Mouse (Mus musculus) hindbrain, embryonic 16.5 days (tissue): ENCODE measurements around the gene Olfr50. TPM values are rescaled to one million over a fixed set of nuclear protein-coding genes. Genes with fewer than 3 reads are reported as not detected.

Source experiments
- ATAC-seq: fragments of 200-750 bp; cut with Nextera tagmentation; 2 replicates; pipeline ENCODE4 v1.8.0; 2017; ENCODE audit warnings: moderate TSS enrichment, moderate library complexity
- H3K27ac ChIP-seq: fragments of 300-500 bp; sonication (generic); 2 replicates; pipeline ENCODE4 v1.5.1; 2014; ENCODE audit warnings: low read depth, mild to moderate bottlenecking, control low read depth, low read length, moderate library complexity
- H3K27me3 ChIP-seq: fragments of 300-500 bp; sonication (generic); replicated peaks from 2 replicates; pipeline ENCODE4 v1.6.1; 2014; ENCODE audit warnings: low read length; ENCODE audit not compliant: control insufficient read depth, insufficient read depth
- H3K36me3 ChIP-seq: fragments of 300-500 bp; sonication (generic); 2 replicates; pipeline ENCODE4 v1.6.1; 2014; ENCODE audit warnings: mild to moderate bottlenecking, low read length, moderate library complexity, mixed read lengths; ENCODE audit not compliant: control insufficient read depth, insufficient read depth
- H3K4me1 ChIP-seq: fragments of 300-500 bp; sonication (generic); 2 replicates; pipeline ENCODE4 v1.6.1; 2014; ENCODE audit warnings: low read depth, low read length; ENCODE audit not compliant: control insufficient read depth, insufficient read depth
- H3K4me2 ChIP-seq: fragments of 300-500 bp; sonication (generic); 2 replicates; pipeline ENCODE4 v1.6.1; 2014; ENCODE audit warnings: mild to moderate bottlenecking, low read length, control low read depth, moderate library complexity
- H3K4me3 ChIP-seq: fragments of 300-500 bp; sonication (generic); 2 replicates; pipeline ENCODE4 v1.5.1; 2014; ENCODE audit warnings: mild to moderate bottlenecking, low read length, control low read depth, moderate library complexity
- H3K9ac ChIP-seq: fragments of 300-500 bp; sonication (generic); 2 replicates; pipeline ENCODE4 v1.6.1; 2014; ENCODE audit warnings: low read depth, mild to moderate bottlenecking, control low read depth, low read length, moderate library complexity
- H3K9me3 ChIP-seq: fragments of 300-500 bp; sonication (generic); 2 replicates; pipeline ENCODE4 v1.6.1; 2014; ENCODE audit warnings: mild to moderate bottlenecking, low read length, moderate library complexity; ENCODE audit not compliant: control insufficient read depth
- WGBS: fragments of 180-500 bp; shearing (Covaris S2); extraction: QIAGEN DNeasy Blood & Tissue Kit; methylation state at CpG from one replicate; pipeline ENCODE4 v1.1.7; 2014; 5-methylcytosine and 5-hydroxymethylcytosine counted together
- polyA plus RNA-seq: library from polyadenylated mRNA; unstranded; fragments of >200 nt; fragmentation: Nextera tagmentation; extraction: Ambion mirVana; gene quantifications from 2 replicates; pipeline ENCODE4 v1.2.1, GENCODE M21; 2015

Olfr50 gene
- not detected in 2 replicates for polyA plus RNA-seq

- 87% methylated on average over 2 of the region's 2 CpGs for WGBS
- no peak for ATAC-seq
- H3K36me3 ChIP-seq = no peaks in the 10 kb centered on the region
Measured at GRCm38 (mm10) chr2:36790238-36790637, at the start of gene Olfr50. Olfr50 (plus strand) TSS chr2:36790538.

GRCm38 (mm10) chr2:36783976-36784375 lies 6.4 kb upstream of the Olfr50 start, which contains the start of gene Olfr348:
Olfr348 (plus strand) TSS chr2:36784276.
- no peak within 1 kb of the TSS for H3K9ac ChIP-seq
- no peaks in the 10 kb centered on the region for H3K4me1 ChIP-seq
- ATAC-seq = no peak

More at GRCm38 (mm10) chr2:36790238-36790637, at the start of gene Olfr50:
- no peak within 1 kb of the TSS for H3K4me3 ChIP-seq
- H3K4me2 ChIP-seq = no peak within 1 kb of the TSS
- H3K27me3 ChIP-seq = no peaks in the 10 kb centered on the region
- no peak within 1 kb of the TSS for H3K27ac ChIP-seq
- no peaks in the 10 kb centered on the region for H3K4me1 ChIP-seq
- no peak within 1 kb of the TSS for H3K9ac ChIP-seq
- peaks cover 13% of the 10 kb centered on the region for H3K9me3 ChIP-seq

GRCm38 (mm10) chr2:36816932-36817331 lies 26.6 kb downstream of the Olfr50 start, which contains the start of gene Olfr3:
Olfr3 (minus strand) TSS chr2:36817032.
- no peaks in the 10 kb centered on the region for H3K36me3 ChIP-seq
- H3K27me3 ChIP-seq = no peaks in the 10 kb centered on the region
- H3K4me1 ChIP-seq = no peaks in the 10 kb centered on the region
- no peak within 1 kb of the TSS for H3K4me3 ChIP-seq
- no peak within 1 kb of the TSS for H3K4me2 ChIP-seq
- 74% methylated on average over 1 of the region's 1 CpGs for WGBS
- ATAC-seq = no peak
- H3K9ac ChIP-seq = no peak within 1 kb of the TSS
- H3K9me3 ChIP-seq = peaks cover 18% of the 10 kb centered on the region
- H3K27ac ChIP-seq = no peak within 1 kb of the TSS

More at GRCm38 (mm10) chr2:36783976-36784375, 6.4 kb upstream of the Olfr50 start, which contains the start of gene Olfr348:
- no peak within 1 kb of the TSS for H3K4me3 ChIP-seq
- no peaks in the 10 kb centered on the region for H3K27me3 ChIP-seq
- 74% methylated on average over 2 of the region's 2 CpGs for WGBS
- H3K4me2 ChIP-seq = no peak within 1 kb of the TSS
- no peak within 1 kb of the TSS for H3K27ac ChIP-seq
- H3K36me3 ChIP-seq = no peaks in the 10 kb centered on the region
- H3K9me3 ChIP-seq = peaks cover 4% of the 10 kb centered on the region; the same call in 1 of the 2 replicates

GRCm38 (mm10) chr2:36846010-36846409 lies 55.7 kb downstream of the Olfr50 start, which contains the start of gene Olfr350:
Olfr350 (plus strand) TSS chr2:36846310.
- Histone ChIP-seq H3K4me1 (no peaks in the 10 kb centered on the region), H3K4me3 (no peak within 1 kb of the TSS), H3K9me3 (peaks cover 4% of the 10 kb centered on the region; the same call in 1 of the 2 replicates), H3K4me2 (no peak within 1 kb of the TSS), H3K9ac (no peak within 1 kb of the TSS), H3K36me3 (no peaks in the 10 kb centered on the region), H3K27me3 (no peaks in the 10 kb centered on the region), H3K27ac (no peak within 1 kb of the TSS)
- WGBS = 81% methylated on average over 1 of the region's 1 CpGs
- no peak for ATAC-seq

Other genes starting within 250 kb of the Olfr50 start
- not detected in 2 replicates for gene Olfr344, start 223.9 kb upstream of the Olfr50 start, polyA plus RNA-seq
- not detected in 2 replicates for gene Olfr345, start 150.5 kb upstream of the Olfr50 start, polyA plus RNA-seq
- not detected in 2 replicates for gene Olfr346, start 104.8 kb upstream of the Olfr50 start, polyA plus RNA-seq
- gene Olfr347, start 58.6 kb upstream of the Olfr50 start, polyA plus RNA-seq = not detected in 2 replicates
- not detected in 2 replicates for gene Olfr348, start 6.3 kb upstream of the Olfr50 start, polyA plus RNA-seq
- not detected in 2 replicates for gene Olfr3, start 26.5 kb downstream of the Olfr50 start, polyA plus RNA-seq
- not detected in 2 replicates for gene Olfr350, start 55.8 kb downstream of the Olfr50 start, polyA plus RNA-seq
- not detected in 2 replicates for gene Olfr351, start 72.1 kb downstream of the Olfr50 start, polyA plus RNA-seq
- not detected in 2 replicates for gene Olfr352, start 77.9 kb downstream of the Olfr50 start, polyA plus RNA-seq
- gene Olfr353, start 102.4 kb downstream of the Olfr50 start, polyA plus RNA-seq = not detected in 2 replicates
- not detected in 2 replicates for gene Olfr354, start 115.1 kb downstream of the Olfr50 start, polyA plus RNA-seq
- not detected in 2 replicates for gene Olfr355, start 138.4 kb downstream of the Olfr50 start, polyA plus RNA-seq
- not detected in 2 replicates for gene Olfr356, start 146.6 kb downstream of the Olfr50 start, polyA plus RNA-seq
- not detected in 2 replicates for gene Olfr357, start 203.3 kb downstream of the Olfr50 start, polyA plus RNA-seq
- gene Olfr358, start 218.8 kb downstream of the Olfr50 start, polyA plus RNA-seq = not detected in 2 replicates